Comparison of ENCODE assay signal across 12 mouse cellular contexts in genomic region chr2:38535051-38535450, GRCm38 (mm10). TPM values are rescaled to one million over a fixed set of nuclear protein-coding genes. Genes with fewer than 3 reads are reported as not detected.
DNase-seq lines count a peak whose midpoint lies in the region; ATAC-seq and TF ChIP-seq lines count a peak whose summit lies in the region.
"Had no signal": no experiment of that assay in that cellular context is flagged by ENCODE, and none has a peak within 500 bp of the region (broad histone marks: within the 10 kb centered on the region; RNA-seq: fewer than 3 reads in every experiment).

No protein-coding gene starts in this region.

- ATAC-seq in forebrain, embryonic 16.5 days: no peak
- ATAC-seq in kidney, embryonic 15.5 days (replicated peaks; ENCODE audit: low FRiP score): no peak
- ATAC-seq in liver, embryonic 11.5 days (replicated peaks; ENCODE audit: low FRiP score): no peak
- no peak for ATAC-seq in megakaryocyte, adult 5-6 weeks (ENCODE audit: poor library complexity, severe bottlenecking)
- ATAC-seq: midbrain, embryonic 13.5 days had no signal

- H3K9ac ChIP-seq in forebrain, embryonic 16.5 days (replicated peaks; ENCODE audit: low read depth, low read length): no peak overlapping the region
- no peak overlapping the region for H3K9ac ChIP-seq in kidney, embryonic 15.5 days
- H3K9ac ChIP-seq in liver, embryonic 11.5 days (ENCODE audit: low read depth, low read length): no peak overlapping the region
- H3K9ac ChIP-seq: limb, embryonic 13.5 days; midbrain, embryonic 13.5 days had no signal

- H3K27me3 ChIP-seq in forebrain, embryonic 10.5 days (ENCODE audit: poor library complexity, severe bottlenecking): no peaks in the 10 kb centered on the region
- no peaks in the 10 kb centered on the region for H3K27me3 ChIP-seq in forebrain, embryonic 16.5 days (replicated peaks; ENCODE audit: control insufficient read depth, insufficient read depth, low read length)
- no peaks in the 10 kb centered on the region for H3K27me3 ChIP-seq in kidney, embryonic 15.5 days
- H3K27me3 ChIP-seq in E14TG2a.4 (ENCODE audit: insufficient read depth, low read length): no peaks in the 10 kb centered on the region
- no peaks in the 10 kb centered on the region for H3K27me3 ChIP-seq in liver, embryonic 11.5 days (replicated peaks; ENCODE audit: control insufficient read depth, insufficient read depth, low read length)
- H3K27me3 ChIP-seq: limb, embryonic 13.5 days; midbrain, embryonic 13.5 days had no signal

- H3K36me3 ChIP-seq in forebrain, embryonic 10.5 days (replicated peaks): peaks cover 4% of the 10 kb centered on the region; the same call in 1 of the 2 replicates
- no peaks in the 10 kb centered on the region for H3K36me3 ChIP-seq in forebrain, embryonic 16.5 days (ENCODE audit: control insufficient read depth, insufficient read depth)
- H3K36me3 ChIP-seq in kidney, embryonic 15.5 days: no peaks in the 10 kb centered on the region
- peaks cover 3% of the 10 kb centered on the region; the same call in 1 of the 2 replicates for H3K36me3 ChIP-seq in E14TG2a.4 (ENCODE audit: insufficient read depth, low read length)
- no peaks in the 10 kb centered on the region for H3K36me3 ChIP-seq in liver, embryonic 11.5 days (ENCODE audit: control insufficient read depth, insufficient read depth, low read length)
- H3K36me3 ChIP-seq: limb, embryonic 13.5 days; midbrain, embryonic 13.5 days had no signal

- no peak for TF ChIP-seq CTCF in E14TG2a.4 (conservative IDR thresholded peaks at IDR 0.05; ENCODE audit: low read length)

- no peak overlapping the region for H3K4me2 ChIP-seq in forebrain, embryonic 16.5 days (ENCODE audit: low read length)
- H3K4me2 ChIP-seq in kidney, embryonic 15.5 days: no peak overlapping the region
- peak overlapping the region; percentile 59; the same call in 1 of the 2 replicates for H3K4me2 ChIP-seq in liver, embryonic 11.5 days
- H3K4me2 ChIP-seq: limb, embryonic 13.5 days; midbrain, embryonic 13.5 days had no signal

- peak overlapping the region; percentile 65 for H3K27ac ChIP-seq in forebrain, embryonic 10.5 days
- H3K27ac ChIP-seq in forebrain, embryonic 16.5 days (ENCODE audit: low read length): no peak overlapping the region
- 0 out of 2 replicates have a peak overlapping the region, but pooled peaks have one; percentile 10 for H3K27ac ChIP-seq in kidney, embryonic 15.5 days
- H3K27ac ChIP-seq in liver, embryonic 11.5 days (ENCODE audit: low read depth, low read length): peak overlapping the region; percentile 70; the same call in 1 of the 2 replicates
- H3K27ac ChIP-seq: limb, embryonic 13.5 days; midbrain, embryonic 13.5 days had no signal

- WGBS in forebrain, embryonic 10.5 days: 67% methylated on average over 8 of the region's 8 CpGs
- 44% methylated on average over 8 of the region's 8 CpGs for WGBS in forebrain, embryonic 16.5 days
- WGBS in kidney, embryonic 15.5 days: 66% methylated on average over 8 of the region's 8 CpGs
- 83% methylated on average over 8 of the region's 8 CpGs for WGBS in liver, embryonic 11.5 days

- no peak overlapping the region for H3K4me3 ChIP-seq in forebrain, embryonic 10.5 days
- H3K4me3 ChIP-seq in forebrain, embryonic 16.5 days (replicated peaks; ENCODE audit: low read length): no peak overlapping the region
- no peak overlapping the region for H3K4me3 ChIP-seq in kidney, embryonic 15.5 days (replicated peaks)
- H3K4me3 ChIP-seq in E14TG2a.4 (replicated peaks; ENCODE audit: low read length): peak overlapping the region; percentile 18
- no peak overlapping the region for H3K4me3 ChIP-seq in liver, embryonic 11.5 days (ENCODE audit: low read depth, low read length)
- H3K4me3 ChIP-seq: limb, embryonic 13.5 days; midbrain, embryonic 13.5 days had no signal

- no peak for DNase-seq in forebrain, embryonic 10.5 days (ENCODE audit: extremely low spot score, low spot score)
- no peak for DNase-seq in kidney, postnatal 25 days
- no peak for DNase-seq in liver, embryonic 11.5 days (ENCODE audit: low spot score)
- no peak for DNase-seq in adrenal gland, postnatal 36 days
- DNase-seq: cerebellum, adult 8-10 months; thymus, adult 18-20 months had no signal

- H3K4me1 ChIP-seq in forebrain, embryonic 10.5 days: peaks cover 91% of the 10 kb centered on the region
- H3K4me1 ChIP-seq in forebrain, embryonic 16.5 days (replicated peaks; ENCODE audit: control insufficient read depth, insufficient read depth, low read length): peaks cover 55% of the 10 kb centered on the region
- H3K4me1 ChIP-seq in kidney, embryonic 15.5 days: peaks cover 75% of the 10 kb centered on the region
- H3K4me1 ChIP-seq in E14TG2a.4 (replicated peaks; ENCODE audit: low read depth, low read length): peaks cover 75% of the 10 kb centered on the region
- peaks cover 75% of the 10 kb centered on the region for H3K4me1 ChIP-seq in liver, embryonic 11.5 days (replicated peaks; ENCODE audit: control insufficient read depth, insufficient read depth, low read length)

- no peaks in the 10 kb centered on the region for H3K9me3 ChIP-seq in forebrain, embryonic 10.5 days
- H3K9me3 ChIP-seq in forebrain, embryonic 16.5 days (ENCODE audit: control insufficient read depth, low read length): no peaks in the 10 kb centered on the region
- no peaks in the 10 kb centered on the region for H3K9me3 ChIP-seq in kidney, embryonic 15.5 days (replicated peaks)
- no peaks in the 10 kb centered on the region for H3K9me3 ChIP-seq in E14TG2a.4 (ENCODE audit: low read length)
- no peaks in the 10 kb centered on the region for H3K9me3 ChIP-seq in liver, embryonic 11.5 days (ENCODE audit: control insufficient read depth, low read length)
- H3K9me3 ChIP-seq: limb, embryonic 13.5 days; midbrain, embryonic 13.5 days had no signal

RNA-seq across cellular contexts. Expression of gene Nek6, which starts 23.6 kb away (rescaled TPM):
- 120 and 134 TPM in 2 replicates for polyA plus RNA-seq in forebrain, embryonic 10.5 days (2016; fragmentation: Nextera tagmentation; extraction: Ambion mirVana)
- 87.6 and 105 TPM in 2 replicates for polyA plus RNA-seq in forebrain, embryonic 16.5 days (2015; fragmentation: Nextera tagmentation; extraction: Ambion mirVana)
- 69.3 and 73.1 TPM in 2 replicates for polyA plus RNA-seq in kidney, embryonic 15.5 days (2015; fragmentation: Nextera tagmentation; extraction: Ambion mirVana)
- polyA plus RNA-seq in liver, embryonic 11.5 days (2014; fragmentation: Nextera tagmentation; extraction: Ambion mirVana): 64.9 and 66.2 TPM in 2 replicates
- 10 to 100 TPM in 1 of 2 experiments, 1 to 10 TPM in 1; 9.2 to 22.3 TPM for total RNA-seq in adrenal gland, postnatal 36 days (2021)
- total RNA-seq in megakaryocyte, adult 5-6 weeks (2015): 4.1 and 6.9 TPM in 2 replicates
- total RNA-seq in megakaryocyte, adult 5-6 weeks (2017): 1.9 and 3.4 TPM in 2 replicates
